Mouse (Mus musculus) liver, embryonic 14.5 days (tissue): ENCODE measurements around the gene Fgd6.

Source experiments
- CTCF ChIP-seq: IDR thresholded peaks from 2 replicates; pipeline ENCODE4 v1.5.1; 2016; ENCODE audit warnings: antibody characterized with exemption, low read depth, control low read depth
- EP300 ChIP-seq: IDR thresholded peaks from 2 replicates; pipeline ENCODE4 v1.6.1; 2016; ENCODE audit warnings: antibody characterized with exemption, low read depth

DNA sequence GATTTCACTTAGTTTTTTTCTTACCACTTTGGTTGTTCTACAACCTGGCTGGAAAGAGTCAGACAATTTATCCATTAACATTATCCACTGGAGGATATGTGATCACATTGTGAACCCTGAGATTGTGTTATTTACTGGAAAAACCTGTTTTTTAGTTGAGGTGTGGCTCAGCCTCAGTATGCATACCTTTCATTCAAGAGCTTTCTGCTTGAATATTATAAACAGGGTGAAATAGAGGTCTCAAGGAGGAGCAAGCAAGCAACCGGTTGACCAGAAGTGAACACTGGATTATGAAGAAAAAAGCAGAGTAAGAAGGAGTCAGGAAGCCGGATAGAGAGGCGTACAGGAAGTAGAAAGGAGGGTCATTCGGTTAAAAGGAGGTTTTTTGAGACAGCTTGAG, 115.7 kb downstream of the Fgd6 start:
- TF ChIP-seq EP300 = no peak
- TF ChIP-seq CTCF = no peak
